Mouse (Mus musculus): ENCODE measurements at regions not wholly inside any gene's neighbourhood (a gene's known extent, or its start where the extent isn't known, plus 50 kb on each side); places are given as distances from the start of the nearest gene placed in this dataset.
"Not testable (repeated sequence)": the region's sequence is repeated elsewhere in the genome, so short reads cannot be mapped to it uniquely, and the experiment has no call there.

DNA sequence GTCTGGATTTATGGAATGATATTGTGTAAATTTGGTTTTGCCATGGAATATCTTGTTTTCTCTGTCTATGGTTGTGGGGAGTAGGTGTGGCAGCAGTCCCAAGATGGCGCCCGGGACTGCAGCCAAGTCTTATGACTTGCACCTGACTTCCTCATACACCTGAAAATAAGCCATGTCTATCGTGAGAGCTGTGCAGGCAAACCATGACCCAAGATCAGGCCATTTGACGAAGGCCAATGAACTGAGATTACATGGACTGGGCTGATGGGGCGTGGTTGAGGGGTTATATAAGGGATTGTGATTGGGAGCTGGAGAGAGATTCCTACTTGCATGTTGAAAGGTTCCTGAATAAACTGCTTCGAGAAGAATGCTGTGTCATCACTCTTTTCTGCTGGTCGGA, 139.5 kb downstream of the Slc6a15 start:
- H3K27me3 ChIP-seq; H3K9me3 ChIP-seq; H3K4me2 ChIP-seq (replicated peaks); H3K36me3 ChIP-seq; H3K9ac ChIP-seq; H3K27ac ChIP-seq; ATAC-seq (ENCODE audit: insufficient number of reproducible peaks, insufficient read depth, low FRiP score, low TSS enrichment); H3K4me3 ChIP-seq; H3K4me1 ChIP-seq: not testable (repeated sequence)
- 90% methylated on average over 7 of the region's 7 CpGs for WGBS

DNA sequence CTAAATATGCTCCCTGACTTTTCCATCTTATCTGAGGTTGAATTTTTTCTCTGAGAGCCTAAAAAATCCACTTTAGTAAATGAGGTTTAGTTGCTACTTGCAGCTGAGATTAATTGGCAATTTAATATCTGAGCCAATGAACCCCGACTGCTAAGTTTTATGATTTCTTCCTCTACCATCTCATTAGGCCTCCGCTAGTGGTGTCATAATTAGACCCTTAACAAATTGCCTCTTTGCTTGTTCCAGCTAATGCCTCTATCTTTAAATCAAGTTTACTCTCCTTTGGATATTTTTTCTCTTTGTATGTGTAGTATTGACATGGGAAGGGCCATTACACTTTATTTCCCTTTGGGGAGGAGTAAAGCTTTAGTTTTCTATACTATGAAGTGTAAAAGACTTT, 176.9 kb downstream of the Slc6a15 start:
- Histone ChIP-seq H3K4me3 (no peak overlapping the region), H3K27me3 (no peaks in the 10 kb centered on the region), H3K36me3 (no peaks in the 10 kb centered on the region), H3K9ac (no peak overlapping the region), H3K9me3 (no peaks in the 10 kb centered on the region), H3K27ac (no peak overlapping the region), H3K4me2 (replicated peaks) (no peak overlapping the region), H3K4me1 (no peaks in the 10 kb centered on the region)
- ATAC-seq (ENCODE audit: insufficient number of reproducible peaks, insufficient read depth, low FRiP score, low TSS enrichment): no peak
- 88% methylated on average over 2 of the region's 2 CpGs for WGBS

DNA sequence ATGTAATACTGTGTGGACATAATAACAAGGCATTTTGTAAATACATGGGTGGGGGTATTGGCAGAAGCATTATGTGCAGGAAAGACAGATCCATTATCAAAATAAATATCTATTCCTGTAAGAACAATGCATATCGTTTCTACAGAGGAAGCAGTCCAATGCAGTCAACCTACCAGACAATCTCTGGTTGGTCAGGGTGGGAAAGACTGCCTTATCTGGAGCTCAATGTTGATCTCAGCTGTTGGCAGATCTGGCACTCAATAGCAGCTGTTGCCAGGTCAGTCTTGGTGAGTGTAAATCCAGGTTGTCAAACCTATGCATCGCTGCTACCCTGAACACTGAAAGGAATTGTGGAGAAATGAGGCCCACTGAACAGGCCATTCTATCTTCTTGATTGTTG, 181.9 kb downstream of the Slc6a15 start:
- no peak for ATAC-seq (ENCODE audit: insufficient number of reproducible peaks, insufficient read depth, low FRiP score, low TSS enrichment)
- Histone ChIP-seq H3K4me3 (no peak overlapping the region), H3K4me1 (no peaks in the 10 kb centered on the region), H3K9ac (no peak overlapping the region), H3K27ac (no peak overlapping the region), H3K27me3 (no peaks in the 10 kb centered on the region), H3K9me3 (no peaks in the 10 kb centered on the region), H3K4me2 (replicated peaks) (no peak overlapping the region), H3K36me3 (no peaks in the 10 kb centered on the region)
- WGBS: 87% methylated on average over 2 of the region's 2 CpGs

DNA sequence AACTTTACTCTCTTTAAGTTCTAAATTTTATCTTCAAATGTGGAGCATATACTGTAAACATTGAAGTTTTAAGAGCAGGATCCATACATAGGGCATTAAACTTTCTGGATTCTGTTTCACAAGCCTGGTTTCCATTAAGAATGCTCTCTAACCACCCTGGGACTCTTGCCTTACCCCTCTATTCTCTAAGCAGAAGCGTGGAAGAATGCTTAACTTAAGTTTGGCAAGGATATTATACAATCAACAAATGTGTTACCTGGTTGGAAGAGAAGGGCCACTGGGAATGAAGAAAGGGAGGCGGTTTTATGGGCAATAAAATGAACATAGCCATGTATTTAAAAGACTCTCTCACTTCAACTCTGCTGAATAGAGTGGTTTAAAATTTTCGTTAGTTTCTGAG, 217.5 kb downstream of the Slc6a15 start:
- Histone ChIP-seq H3K27me3 (no peaks in the 10 kb centered on the region), H3K4me2 (replicated peaks) (no peak overlapping the region), H3K9me3 (no peaks in the 10 kb centered on the region), H3K4me1 (no peaks in the 10 kb centered on the region), H3K9ac (no peak overlapping the region), H3K27ac (no peak overlapping the region), H3K4me3 (no peak overlapping the region), H3K36me3 (no peaks in the 10 kb centered on the region)
- WGBS: 54% methylated on average over 3 of the region's 3 CpGs
- ATAC-seq (ENCODE audit: insufficient number of reproducible peaks, insufficient read depth, low FRiP score, low TSS enrichment): no peak

DNA sequence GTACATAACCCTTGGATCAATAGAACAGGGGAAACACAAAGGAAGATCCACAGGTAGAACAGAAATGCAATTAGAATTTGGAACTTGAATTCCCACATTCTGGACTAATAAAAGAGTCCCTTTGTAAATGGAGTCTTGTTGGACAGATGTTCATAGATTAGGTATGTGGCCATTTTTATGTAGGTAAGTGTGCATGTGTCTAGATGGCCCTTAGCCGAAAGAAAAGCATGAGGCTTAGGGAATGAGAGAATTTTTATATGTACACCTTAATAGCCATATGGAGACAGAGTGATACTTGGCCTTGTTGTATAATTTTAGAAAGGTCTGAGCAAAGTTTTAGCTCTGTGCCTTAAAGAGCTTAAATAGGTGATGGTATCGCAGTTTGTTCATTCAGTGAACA, 217.9 kb downstream of the Slc6a15 start:
- WGBS: 95% methylated on average over 2 of the region's 2 CpGs
- no peak for ATAC-seq (ENCODE audit: insufficient number of reproducible peaks, insufficient read depth, low FRiP score, low TSS enrichment)
- Histone ChIP-seq H3K4me1 (no peaks in the 10 kb centered on the region), H3K27me3 (no peaks in the 10 kb centered on the region), H3K4me3 (no peak overlapping the region), H3K4me2 (replicated peaks) (no peak overlapping the region), H3K27ac (no peak overlapping the region), H3K36me3 (no peaks in the 10 kb centered on the region), H3K9ac (no peak overlapping the region), H3K9me3 (no peaks in the 10 kb centered on the region)

DNA sequence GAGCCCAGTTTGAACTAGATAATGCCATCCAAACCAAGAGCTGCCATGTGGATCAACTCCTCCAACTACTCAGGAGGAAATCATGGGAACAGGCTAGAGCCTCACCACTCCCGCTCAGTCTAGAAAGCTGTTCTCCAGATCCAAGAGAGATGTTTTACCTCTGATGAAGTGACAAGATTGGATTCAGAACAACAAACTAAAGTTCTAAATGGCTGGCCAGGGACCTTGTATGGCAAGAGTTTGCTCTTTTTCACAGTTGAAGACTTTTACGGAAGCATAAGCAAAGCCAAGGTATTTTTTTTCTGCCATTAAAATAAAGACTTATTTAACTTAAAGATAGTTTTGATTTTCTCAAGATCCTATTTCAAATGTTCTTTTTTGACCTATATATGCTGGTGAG, 224.4 kb downstream of the Slc6a15 start:
- Histone ChIP-seq H3K4me3 (no peak overlapping the region), H3K9ac (no peak overlapping the region), H3K27ac (no peak overlapping the region), H3K9me3 (no peaks in the 10 kb centered on the region), H3K4me2 (replicated peaks) (no peak overlapping the region), H3K4me1 (no peaks in the 10 kb centered on the region), H3K27me3 (no peaks in the 10 kb centered on the region), H3K36me3 (no peaks in the 10 kb centered on the region)
- 85% methylated on average over 2 of the region's 2 CpGs for WGBS
- ATAC-seq (ENCODE audit: insufficient number of reproducible peaks, insufficient read depth, low FRiP score, low TSS enrichment): no peak

DNA sequence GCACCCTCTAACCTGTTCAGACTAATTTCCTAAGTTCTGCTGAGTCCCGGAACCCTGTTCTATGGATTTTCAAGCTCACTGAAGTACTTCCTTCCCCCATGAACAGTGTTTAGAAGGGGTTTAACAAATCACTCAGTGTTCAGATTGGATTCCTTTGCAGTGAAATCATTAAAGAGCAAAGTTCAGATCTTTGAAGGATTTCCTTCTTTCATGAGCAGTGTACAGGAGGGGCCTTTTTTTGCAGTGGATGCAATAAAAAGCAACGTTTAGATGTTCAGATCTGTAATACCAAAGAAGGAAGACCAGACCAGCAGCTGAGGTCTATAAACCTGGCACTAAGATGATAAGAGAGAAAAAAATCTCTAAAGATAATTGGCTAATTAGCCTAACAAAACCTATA, 273.6 kb downstream of the Slc6a15 start:
- no peaks in the 10 kb centered on the region for H3K9me3 ChIP-seq
- no peaks in the 10 kb centered on the region for H3K4me1 ChIP-seq
- 80% methylated on average over 2 of the region's 2 CpGs for WGBS
- no peak for ATAC-seq (ENCODE audit: insufficient number of reproducible peaks, insufficient read depth, low FRiP score, low TSS enrichment)
- H3K4me2 ChIP-seq (replicated peaks): no peak overlapping the region
- no peak overlapping the region for H3K27ac ChIP-seq
- no peaks in the 10 kb centered on the region for H3K36me3 ChIP-seq
- no peak overlapping the region for H3K9ac ChIP-seq
- no peaks in the 10 kb centered on the region for H3K27me3 ChIP-seq
- no peak overlapping the region for H3K4me3 ChIP-seq

DNA sequence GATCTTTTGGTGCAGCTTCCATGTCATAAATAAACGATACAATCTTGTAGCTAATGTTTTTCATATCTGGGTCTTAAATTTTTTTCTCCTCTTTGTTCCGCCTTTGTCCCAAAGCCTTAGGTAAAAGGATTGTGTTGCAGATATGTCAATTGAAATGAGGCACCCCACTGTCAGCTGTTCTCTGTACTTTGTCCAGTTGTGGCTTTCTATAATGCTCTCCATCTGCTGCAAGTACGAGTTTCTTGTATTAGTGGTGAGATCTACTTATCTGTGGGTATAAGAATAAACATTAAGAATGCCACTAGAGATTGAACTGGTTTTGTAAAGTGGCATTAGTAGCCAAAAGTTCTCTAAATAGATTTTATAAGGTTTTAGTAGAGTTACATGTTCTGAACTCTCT, 282.3 kb downstream of the Slc6a15 start:
- H3K9me3 ChIP-seq: no peaks in the 10 kb centered on the region
- H3K9ac ChIP-seq: no peak overlapping the region
- no peaks in the 10 kb centered on the region for H3K27me3 ChIP-seq
- 56% methylated on average over 3 of the region's 3 CpGs for WGBS
- no peak for ATAC-seq (ENCODE audit: insufficient number of reproducible peaks, insufficient read depth, low FRiP score, low TSS enrichment)
- H3K4me2 ChIP-seq (replicated peaks): no peak overlapping the region
- H3K4me1 ChIP-seq: no peaks in the 10 kb centered on the region
- no peaks in the 10 kb centered on the region for H3K36me3 ChIP-seq
- no peak overlapping the region for H3K4me3 ChIP-seq
- no peak overlapping the region for H3K27ac ChIP-seq

DNA sequence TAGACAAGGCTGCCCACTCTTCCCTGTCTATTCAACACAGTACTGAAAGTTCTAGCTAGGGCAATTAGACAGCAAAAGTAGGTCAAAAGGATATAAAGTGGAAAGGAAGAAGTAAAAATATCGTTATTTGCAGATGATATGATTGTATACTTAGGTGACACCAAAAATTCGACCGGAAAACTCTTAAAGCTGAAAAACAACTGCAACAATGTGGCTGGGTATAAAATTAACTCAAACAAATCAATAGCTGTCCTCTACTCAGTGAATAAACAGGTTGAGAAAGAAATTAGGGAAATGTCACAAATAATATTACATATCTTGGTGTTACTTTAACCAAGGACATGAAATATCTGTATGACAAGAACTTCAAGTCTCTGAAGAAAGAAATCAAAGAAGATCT, 305.5 kb downstream of the Slc6a15 start:
- Histone ChIP-seq H3K36me3 (no peaks in the 10 kb centered on the region), H3K4me3 (no peak overlapping the region), H3K9ac (no peak overlapping the region), H3K9me3 (no peaks in the 10 kb centered on the region), H3K27ac (no peak overlapping the region), H3K4me2 (replicated peaks) (no peak overlapping the region), H3K27me3 (no peaks in the 10 kb centered on the region), H3K4me1 (no peaks in the 10 kb centered on the region)
- no peak for ATAC-seq (ENCODE audit: insufficient number of reproducible peaks, insufficient read depth, low FRiP score, low TSS enrichment)
- 90% methylated on average over 3 of the region's 3 CpGs for WGBS

DNA sequence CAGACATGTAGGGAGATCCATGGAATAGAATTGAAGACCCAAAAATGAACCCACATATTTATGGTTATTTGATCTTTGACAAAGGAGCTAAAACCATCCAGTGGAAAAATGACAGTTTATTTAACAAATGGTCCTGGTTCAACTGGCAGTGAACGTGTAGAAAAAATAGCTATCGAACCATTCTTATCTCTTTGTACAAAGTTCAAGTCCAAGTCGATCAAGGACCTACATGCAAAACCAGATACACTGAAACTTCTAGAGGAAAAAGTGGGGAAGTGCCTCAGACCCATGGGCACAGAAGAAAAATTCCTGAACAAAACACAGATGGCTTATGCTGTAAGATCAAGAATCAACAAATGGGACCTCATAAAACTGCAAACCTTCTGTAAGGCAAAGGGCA, 306.2 kb downstream of the Slc6a15 start:
- no peaks in the 10 kb centered on the region for H3K27me3 ChIP-seq
- H3K4me3 ChIP-seq: no peak overlapping the region
- no peaks in the 10 kb centered on the region for H3K4me1 ChIP-seq
- no peaks in the 10 kb centered on the region for H3K9me3 ChIP-seq
- H3K9ac ChIP-seq: no peak overlapping the region
- no peak overlapping the region for H3K27ac ChIP-seq
- H3K36me3 ChIP-seq: no peaks in the 10 kb centered on the region
- no peak overlapping the region for H3K4me2 ChIP-seq (replicated peaks)
- 94% methylated on average over 3 of the region's 3 CpGs for WGBS
- ATAC-seq (ENCODE audit: insufficient number of reproducible peaks, insufficient read depth, low FRiP score, low TSS enrichment): no peak

DNA sequence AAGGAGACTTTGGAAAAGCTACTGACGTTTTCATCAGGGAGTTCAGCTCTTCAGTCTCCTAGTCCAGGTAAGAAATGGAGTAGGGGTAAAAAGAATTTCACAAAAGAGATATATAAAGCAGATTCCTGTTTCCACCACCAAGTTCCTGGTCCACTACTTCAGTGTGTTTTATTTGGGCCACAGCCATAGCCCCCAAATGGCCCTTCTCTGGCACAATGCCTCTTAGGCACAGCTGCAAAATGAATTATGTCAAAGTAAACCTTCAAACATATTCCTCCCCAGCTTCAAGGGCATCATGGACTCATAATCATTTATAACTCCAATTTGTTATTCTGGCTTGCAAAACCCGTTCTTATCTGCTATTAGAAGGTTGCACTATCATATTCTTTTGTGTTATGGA, 325.1 kb downstream of the Slc6a15 start:
- WGBS: 58% methylated on average over 2 of the region's 2 CpGs
- Histone ChIP-seq H3K9ac (no peak overlapping the region), H3K27ac (no peak overlapping the region), H3K4me2 (replicated peaks) (no peak overlapping the region), H3K9me3 (no peaks in the 10 kb centered on the region), H3K4me3 (no peak overlapping the region), H3K27me3 (no peaks in the 10 kb centered on the region), H3K4me1 (no peaks in the 10 kb centered on the region), H3K36me3 (no peaks in the 10 kb centered on the region)
- no peak for ATAC-seq (ENCODE audit: insufficient number of reproducible peaks, insufficient read depth, low FRiP score, low TSS enrichment)

DNA sequence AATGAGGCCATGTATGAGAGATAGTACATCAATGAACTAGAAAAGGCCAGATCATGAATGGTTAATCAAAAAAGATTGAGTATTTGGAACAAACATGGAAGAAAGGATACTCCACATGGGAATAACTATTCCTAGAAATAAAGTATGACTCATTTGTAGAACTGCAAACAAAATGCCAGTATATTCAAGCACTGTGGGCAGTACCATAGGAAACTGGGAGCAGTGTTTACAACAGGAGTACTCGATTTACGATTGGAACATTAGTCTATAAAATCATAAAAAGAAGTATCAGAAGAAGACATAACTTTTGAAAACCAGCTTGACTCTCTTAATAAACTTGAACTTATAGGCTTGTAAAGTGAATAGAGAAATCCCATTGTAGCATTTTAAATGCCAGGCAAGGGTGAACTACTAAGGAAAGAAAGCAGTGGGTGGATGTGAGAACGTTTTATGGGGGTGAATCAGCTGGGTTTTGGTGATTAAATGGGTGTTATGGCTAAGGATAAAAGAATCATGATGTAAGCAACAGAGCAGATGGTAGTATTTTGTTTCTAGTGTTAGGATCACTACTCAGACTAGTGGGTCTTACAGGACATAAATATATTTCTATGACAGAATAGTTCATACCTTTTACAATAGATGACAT, 347.6 kb downstream of the Slc6a15 start:
- ATAC-seq (ENCODE audit: insufficient number of reproducible peaks, insufficient read depth, low FRiP score, low TSS enrichment): no peak
- no peaks in the 10 kb centered on the region for H3K27me3 ChIP-seq
- H3K4me1 ChIP-seq: no peaks in the 10 kb centered on the region
- no peak overlapping the region for H3K4me3 ChIP-seq
- no peaks in the 10 kb centered on the region for H3K9me3 ChIP-seq
- no peak overlapping the region for H3K27ac ChIP-seq
- no peak overlapping the region for H3K4me2 ChIP-seq (replicated peaks)
- no peaks in the 10 kb centered on the region for H3K36me3 ChIP-seq
- no peak overlapping the region for H3K9ac ChIP-seq
- 74% methylated on average over 3 of the region's 3 CpGs for WGBS

Data from embryonic facial prominence, embryonic 12.5 days (tissue).